Mouse (Mus musculus): ENCODE data around the gene Arfgap3.
"Not testable (repeated sequence)": the region's sequence is repeated elsewhere in the genome, so short reads cannot be mapped to it uniquely, and the experiment has no call there.

Arfgap3 gene

DNA sequence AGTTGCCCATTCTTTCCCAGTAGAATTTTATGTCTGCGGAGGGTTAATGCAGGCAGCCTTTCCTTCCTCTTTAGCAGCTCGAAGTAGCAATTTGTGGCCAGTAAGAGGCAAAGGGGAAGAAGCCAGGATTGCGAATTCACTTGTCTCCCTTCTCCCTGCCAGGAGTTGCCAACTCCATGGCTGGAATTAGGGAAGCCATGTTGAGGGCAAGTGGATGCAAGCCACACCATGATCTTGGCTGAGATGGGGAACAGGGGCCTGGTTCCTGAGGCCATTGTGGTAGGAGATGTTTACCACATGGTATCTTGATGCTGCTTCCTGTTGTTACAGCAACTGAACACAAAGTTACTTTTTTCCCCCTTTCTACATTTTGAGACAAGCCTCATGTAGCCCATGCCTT is 55.1 kb downstream of the Arfgap3 start:
- no peak for DNase-seq (ENCODE audit: low spot score in 2 of 2)

DNA sequence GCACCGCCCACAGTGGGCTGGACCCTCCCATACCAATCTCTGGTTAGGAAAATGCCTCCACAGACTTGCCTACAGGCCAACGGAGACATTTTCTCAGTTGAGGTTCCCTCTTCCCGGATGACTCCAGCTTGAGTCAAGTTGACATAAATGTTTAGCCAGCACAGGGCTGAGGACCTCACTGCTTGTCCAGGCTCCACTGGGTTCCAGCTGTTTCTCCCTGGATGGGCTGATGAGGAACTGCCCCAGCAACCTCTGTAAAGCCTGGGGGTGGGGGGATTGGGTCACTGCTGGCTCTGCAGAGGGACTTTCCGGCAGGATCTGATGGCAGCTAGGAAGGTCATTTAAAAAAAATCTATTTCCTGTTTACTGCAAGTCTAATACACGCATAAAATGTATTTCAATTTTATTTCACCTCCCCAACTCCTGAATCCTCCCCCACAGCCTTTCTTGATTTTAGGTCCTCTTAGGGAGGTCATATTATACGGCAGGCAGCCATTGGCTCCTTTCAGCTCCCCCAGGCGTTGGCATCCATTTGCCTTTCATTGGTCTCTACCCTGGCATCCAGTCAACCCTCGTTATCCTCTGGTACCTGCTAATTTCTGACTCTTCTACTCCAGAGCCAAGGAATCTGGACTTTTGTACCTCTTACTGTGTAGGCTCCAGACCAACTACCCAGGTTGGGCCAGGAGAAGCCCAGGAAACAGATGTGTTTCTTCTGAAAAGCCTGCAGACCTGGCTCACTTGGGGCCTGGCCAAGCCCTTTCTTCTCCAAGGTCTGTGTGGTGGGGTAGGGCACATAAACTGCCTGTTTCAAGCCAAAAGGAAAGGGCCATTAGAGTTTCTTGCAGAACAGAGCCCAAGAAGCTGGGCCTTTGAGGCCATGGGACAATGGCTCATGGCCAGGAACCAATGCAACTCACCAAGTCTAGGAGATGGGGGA is 56.1 kb downstream of the Arfgap3 start:
- peak; percentile 47 to 61 for DNase-seq (ENCODE audit: low spot score in 2 of 2)

DNA sequence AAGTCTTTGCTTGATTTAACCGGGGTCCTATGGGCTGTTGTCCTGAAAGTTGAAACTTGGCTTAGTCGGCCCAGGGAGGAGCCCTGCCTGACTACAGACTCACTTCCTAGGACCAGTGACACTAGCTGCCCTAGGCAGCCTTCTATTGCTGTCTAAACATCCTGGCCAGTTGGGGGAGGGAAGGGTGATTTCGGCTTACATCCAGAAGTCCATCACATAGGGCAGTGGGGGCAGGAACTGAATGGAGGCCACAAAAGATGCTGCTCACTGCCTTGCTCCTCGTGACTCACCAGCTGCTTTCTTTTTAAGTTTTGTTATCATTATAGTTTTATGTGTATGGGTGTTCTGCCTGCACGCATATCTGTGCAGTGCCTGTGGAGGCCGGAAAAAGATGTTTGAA is 56.9 kb downstream of the Arfgap3 start:
- peak; percentile 71 to 78 for DNase-seq (ENCODE audit: low spot score in 2 of 2)

DNA sequence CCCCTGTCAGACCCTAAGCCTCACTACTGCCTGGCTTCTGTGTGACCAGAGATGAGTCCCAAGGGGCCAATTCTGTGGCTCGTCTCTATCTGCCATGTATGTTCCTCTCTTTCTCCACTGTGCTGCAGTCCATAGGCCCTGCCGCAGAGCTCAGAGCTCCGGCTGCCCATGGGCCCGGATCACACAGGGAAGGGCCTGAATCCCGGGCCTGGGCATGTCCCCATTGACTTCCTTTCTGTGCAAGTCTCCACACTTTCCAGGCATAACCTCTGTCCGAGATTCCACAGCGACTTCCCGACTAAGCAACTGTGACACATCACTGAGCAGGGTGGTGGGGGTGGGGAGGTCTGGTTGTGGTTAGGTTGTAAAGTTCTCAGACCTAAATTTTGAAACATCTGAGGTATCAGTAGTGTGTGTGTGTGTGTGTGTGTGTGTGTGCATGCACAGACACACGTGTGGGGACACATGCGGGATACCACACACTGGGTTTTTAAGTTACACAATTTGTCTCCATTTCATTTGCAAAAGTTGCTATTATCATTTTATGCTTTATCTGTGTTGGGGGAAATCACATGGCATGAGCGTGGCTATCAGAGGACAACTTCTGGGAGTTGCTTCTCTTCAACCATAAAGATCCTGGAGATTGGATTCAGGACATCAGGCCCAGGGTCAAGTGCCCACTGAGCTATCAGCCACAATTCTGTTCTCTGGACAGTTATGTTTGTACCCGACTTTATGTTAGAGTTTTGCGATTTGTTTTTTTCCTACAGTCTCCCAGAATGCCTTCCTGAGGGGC is 57.6 kb downstream of the Arfgap3 start:
- DNase-seq (ENCODE audit: low spot score in 2 of 2) = no peak

- DNase-seq (ENCODE audit: low spot score in 2 of 2) = no peak
Observed at GRCm38 (mm10) chr15:83290899-83291298, 59.1 kb downstream of the Arfgap3 start.

- no peak for DNase-seq (ENCODE audit: low spot score in 2 of 2)
Observed at GRCm38 (mm10) chr15:83284828-83285227, 65.2 kb downstream of the Arfgap3 start.

GRCm38 (mm10) chr15:83282397-83282796 is 67.7 kb downstream of the Arfgap3 start:
- no peak for DNase-seq (ENCODE audit: low spot score in 2 of 2)

DNA sequence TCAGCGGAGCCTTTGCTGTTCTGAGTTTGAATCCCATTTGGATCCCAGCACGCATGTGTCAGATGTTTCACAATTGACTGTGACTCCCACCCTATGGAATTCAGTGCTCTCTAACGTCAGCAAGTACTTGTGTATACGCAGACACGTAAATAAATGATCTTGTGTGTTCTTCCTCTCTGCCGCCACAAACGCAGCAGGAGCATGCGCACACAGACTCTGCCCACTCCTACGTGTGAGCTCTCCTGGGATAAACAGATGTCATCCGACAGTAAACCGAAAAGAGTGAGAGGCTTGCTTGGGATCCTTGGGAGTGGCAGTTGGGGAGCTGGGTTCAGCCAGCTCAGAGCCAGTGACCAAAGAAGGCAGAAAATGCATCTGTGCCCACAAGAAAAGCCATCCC is 68.7 kb downstream of the Arfgap3 start:
- no peak for DNase-seq (ENCODE audit: low spot score in 2 of 2)

DNA sequence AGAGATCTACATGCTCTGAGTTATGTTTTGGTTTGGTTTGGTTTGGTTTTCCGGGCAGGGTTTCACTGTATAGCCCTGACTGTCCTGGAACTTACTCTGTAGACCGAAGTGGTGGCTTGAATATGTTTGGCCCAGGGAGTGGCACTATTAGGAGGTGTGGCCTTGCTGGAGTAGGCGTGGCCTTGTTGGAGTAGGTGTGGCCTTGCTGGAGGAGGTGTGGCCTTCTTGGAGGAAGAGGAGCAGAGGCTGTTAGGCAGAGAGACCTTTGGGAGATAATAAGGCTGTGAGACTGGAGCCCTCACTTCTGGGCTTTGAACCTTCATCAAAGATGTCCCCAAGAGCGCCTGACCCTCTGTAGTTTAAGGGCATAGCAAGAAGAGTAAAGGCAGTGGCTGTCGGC is 71.5 kb downstream of the Arfgap3 start:
- no peak for DNase-seq (ENCODE audit: low spot score in 2 of 2)

DNA sequence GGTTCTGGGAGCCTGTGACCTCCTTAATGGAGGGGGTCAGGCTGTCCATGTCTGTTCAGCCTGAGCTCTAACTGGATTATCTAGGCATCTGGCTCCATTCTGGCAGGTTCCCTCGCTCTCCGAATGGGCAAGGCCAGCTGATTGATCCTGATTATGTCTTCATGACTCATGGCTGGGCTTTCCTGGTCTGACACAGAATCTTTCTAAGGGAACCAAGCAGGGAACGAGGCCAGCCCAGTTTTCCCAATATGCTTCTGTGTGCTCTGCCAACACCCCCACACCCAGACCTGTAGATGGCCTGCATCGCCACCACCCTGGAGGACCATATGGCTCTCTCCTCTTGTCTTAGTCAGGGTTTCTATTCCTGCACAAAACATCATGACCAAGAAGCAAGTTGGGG is 72.6 kb downstream of the Arfgap3 start:
- DNase-seq (ENCODE audit: low spot score in 2 of 2) = no peak

- DNase-seq (ENCODE audit: low spot score in 2 of 2) = not testable (repeated sequence)
Observed at GRCm38 (mm10) chr15:83274237-83274636, 75.8 kb downstream of the Arfgap3 start.

- DNase-seq (ENCODE audit: low spot score in 2 of 2) = no peak
Observed at GRCm38 (mm10) chr15:83273017-83273416, 77.0 kb downstream of the Arfgap3 start.

DNA sequence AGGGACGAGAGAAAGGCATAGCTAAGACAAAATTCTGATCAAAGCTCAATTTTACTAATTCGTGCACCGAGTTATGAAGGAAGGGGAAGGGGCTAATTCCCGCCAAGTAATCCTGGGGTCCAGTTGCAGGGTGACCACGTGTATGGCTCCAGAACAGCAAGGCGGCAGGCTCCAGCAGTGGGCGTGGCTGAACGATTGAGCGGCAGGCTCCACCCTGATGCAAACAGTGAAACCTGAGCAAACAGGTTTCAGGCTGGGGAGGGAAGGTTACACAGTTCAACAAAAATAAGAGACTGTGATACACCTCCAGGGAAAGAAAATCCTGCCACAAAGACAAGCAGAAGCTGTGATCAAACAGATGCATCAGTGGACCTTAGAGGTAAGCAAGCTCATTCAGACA is 78.8 kb downstream of the Arfgap3 start:
- not testable (repeated sequence) for DNase-seq (ENCODE audit: low spot score in 2 of 2)

DNA sequence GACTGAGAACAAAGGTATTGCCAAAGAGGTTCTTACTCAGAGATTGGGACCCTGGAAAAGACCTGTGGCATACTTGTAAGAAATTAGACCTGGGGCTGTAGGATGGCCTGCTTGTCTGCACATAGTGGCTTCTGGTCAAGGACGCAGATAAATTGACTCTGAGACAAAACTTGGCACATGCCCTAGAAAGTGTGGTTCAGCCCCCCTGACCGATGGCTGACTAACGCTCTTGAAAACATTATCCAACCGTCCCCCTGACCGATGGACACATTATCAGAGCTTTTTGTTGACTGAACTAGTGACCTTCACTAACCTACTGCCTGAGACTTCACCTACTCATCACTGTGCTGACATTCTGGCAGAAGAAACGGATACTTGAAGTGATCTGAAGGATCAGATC is 80.1 kb downstream of the Arfgap3 start:
- DNase-seq (ENCODE audit: low spot score in 2 of 2) = not testable (repeated sequence)

DNA sequence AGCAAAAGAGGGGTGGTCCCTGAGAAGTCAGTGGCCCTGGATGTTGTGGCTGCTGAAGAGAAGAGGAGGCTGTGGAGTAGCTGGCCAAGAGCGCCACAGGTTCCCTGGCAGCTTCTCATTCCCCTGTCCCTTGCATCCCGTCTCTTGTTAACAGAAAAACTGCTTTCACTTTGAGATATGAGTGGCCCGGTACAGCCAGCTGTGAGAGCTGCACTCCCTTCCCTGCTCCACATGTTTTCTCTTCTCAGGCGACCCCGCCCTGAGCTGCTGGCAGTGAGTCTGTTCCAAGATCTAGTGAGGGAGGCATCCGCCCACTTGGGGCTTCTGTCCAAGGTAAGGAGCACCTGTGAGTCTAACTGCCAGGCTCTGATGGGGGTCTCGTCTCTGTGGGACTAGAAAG is 81.6 kb downstream of the Arfgap3 start:
- peak; percentile 68 for DNase-seq (ENCODE audit: low spot score in 2 of 2)

- no peak for DNase-seq (ENCODE audit: low spot score in 2 of 2)
Observed at GRCm38 (mm10) chr15:83265269-83265668, 84.8 kb downstream of the Arfgap3 start.

- DNase-seq (ENCODE audit: low spot score in 2 of 2) = no peak
Observed at GRCm38 (mm10) chr15:83263405-83263804, 86.6 kb downstream of the Arfgap3 start.

GRCm38 (mm10) chr15:83257906-83258305 is 92.1 kb downstream of the Arfgap3 start:
- DNase-seq (ENCODE audit: low spot score in 2 of 2) = no peak

DNA sequence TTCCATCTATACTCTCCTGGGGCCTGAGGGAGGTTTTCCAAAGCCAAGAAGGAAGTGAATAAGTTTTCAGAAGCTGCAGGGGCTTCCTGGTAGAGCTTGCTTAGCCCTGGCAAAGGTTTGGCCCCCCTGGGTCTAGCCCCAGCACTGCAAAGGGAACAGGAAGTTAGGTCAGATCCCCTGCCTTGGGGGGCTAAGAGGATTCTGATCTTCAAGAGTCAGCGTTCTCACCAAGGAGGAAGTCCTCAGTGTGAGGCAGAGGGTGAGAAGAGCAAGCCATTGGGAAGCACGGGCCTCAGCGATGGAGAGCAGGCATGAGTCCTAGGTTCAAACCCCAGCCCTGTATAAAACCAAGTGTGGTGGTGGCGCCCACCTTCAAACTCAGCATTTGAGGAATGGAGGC is 93.6 kb downstream of the Arfgap3 start:
- no peak for DNase-seq (ENCODE audit: low spot score in 2 of 2)

- no peak for DNase-seq (ENCODE audit: low spot score in 2 of 2)
Observed at GRCm38 (mm10) chr15:83255944-83256343, 94.1 kb downstream of the Arfgap3 start.

GRCm38 (mm10) chr15:83255191-83255782 is 94.8 kb downstream of the Arfgap3 start:
- DNase-seq (ENCODE audit: low spot score in 2 of 2) = no peak

- no peak for DNase-seq (ENCODE audit: low spot score in 2 of 2)
Observed at GRCm38 (mm10) chr15:83254372-83255070, 95.5 kb downstream of the Arfgap3 start.

Measured in heart, adult 9 months (tissue).